Mouse (Mus musculus) gastrocnemius, postnatal 10 days (tissue): ENCODE data around the gene Aoc3. TPM values are rescaled to one million over a fixed set of nuclear protein-coding genes. Genes with fewer than 3 reads are reported as not detected.
"Not testable (repeated sequence)": the region's sequence is repeated elsewhere in the genome, so short reads cannot be mapped to it uniquely, and the experiment has no call there.

Experiments used
- DNase-seq: peaks from one replicate; pipeline ENCODE4 v3.0.0; 2021; ENCODE audit warnings: mixed read lengths
- microRNA-seq, 2 experiments: library from miRNA; unstranded; fragments of <30 nt; microRNA quantifications; one replicate each; pipeline ENCODE4 v1.2.0; 2021
- total RNA-seq, 2 experiments: library from RNA; stranded (reverse); gene quantifications; 2 replicates each; pipeline ENCODE4 v1.2.3; 2021

Aoc3 gene
- total RNA-seq, 2 experiments from 2014 or later = 25.2 to 31.0 TPM

DNA sequence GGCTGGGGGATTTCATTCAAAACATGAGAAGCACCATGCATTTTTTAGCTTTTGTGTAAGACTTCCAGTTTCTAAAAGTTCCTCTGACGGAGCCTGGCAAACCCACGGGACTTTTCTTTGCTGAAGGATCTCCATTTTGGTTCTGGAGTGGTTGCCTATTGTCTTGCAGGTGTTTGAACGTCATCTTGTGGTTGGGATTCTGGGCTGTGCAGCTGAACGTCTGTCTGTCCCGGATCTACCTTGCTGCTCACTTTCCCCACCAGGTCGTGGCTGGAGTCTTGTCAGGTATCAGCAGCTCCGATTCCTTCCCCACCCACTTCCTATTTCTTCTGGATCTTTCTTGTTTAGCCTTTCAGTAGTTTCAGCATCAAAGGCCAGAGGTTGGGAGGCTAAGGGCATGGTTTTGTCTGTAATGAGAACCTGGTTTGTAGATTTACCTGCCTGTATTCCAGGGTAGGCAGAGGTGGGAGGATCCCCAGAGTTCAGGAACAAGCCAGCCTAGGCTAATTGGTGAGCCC, 44.1 kb downstream of the Aoc3 start:
- no peak for DNase-seq

DNA sequence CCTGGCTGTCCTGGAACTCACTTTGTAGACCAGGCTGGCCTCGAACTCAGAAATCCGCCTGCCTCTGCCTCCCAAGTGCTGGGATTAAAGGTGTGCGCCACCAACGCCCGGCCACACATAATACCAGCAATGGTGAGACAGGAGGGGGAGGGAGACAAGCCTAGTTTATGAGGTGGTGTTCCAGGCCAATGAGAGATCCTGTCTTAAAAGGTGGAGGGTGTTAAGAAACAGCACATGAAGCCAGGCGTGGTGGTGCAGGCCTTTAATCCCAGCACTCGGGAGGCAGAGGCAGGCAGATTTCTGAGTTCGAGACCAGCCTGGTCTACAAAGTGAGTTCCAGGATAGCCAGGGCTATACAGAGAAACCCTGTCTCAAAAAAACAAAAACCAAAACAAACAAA, 47.8 kb downstream of the Aoc3 start:
- not testable (repeated sequence) for DNase-seq

DNA sequence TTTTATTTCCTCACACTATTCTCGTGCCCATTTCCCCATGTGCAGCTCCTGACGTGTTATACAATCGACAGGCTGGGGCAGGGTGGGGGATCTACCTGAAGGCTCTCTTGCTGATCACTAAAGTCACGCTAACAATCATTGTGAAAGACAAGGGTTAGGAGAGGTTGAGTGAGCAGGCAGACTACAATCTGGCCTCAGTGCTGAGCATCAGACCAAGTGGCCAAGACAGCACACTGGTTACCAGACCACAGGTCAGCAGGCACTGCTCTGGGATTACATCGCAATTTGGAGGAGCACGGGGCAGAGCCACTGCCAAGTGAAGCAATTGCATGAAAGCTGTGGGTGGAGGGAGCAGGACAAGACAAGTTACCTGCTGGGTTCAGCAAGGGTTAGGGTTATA, 48.5 kb downstream of the Aoc3 start:
- DNase-seq = no peak

DNA sequence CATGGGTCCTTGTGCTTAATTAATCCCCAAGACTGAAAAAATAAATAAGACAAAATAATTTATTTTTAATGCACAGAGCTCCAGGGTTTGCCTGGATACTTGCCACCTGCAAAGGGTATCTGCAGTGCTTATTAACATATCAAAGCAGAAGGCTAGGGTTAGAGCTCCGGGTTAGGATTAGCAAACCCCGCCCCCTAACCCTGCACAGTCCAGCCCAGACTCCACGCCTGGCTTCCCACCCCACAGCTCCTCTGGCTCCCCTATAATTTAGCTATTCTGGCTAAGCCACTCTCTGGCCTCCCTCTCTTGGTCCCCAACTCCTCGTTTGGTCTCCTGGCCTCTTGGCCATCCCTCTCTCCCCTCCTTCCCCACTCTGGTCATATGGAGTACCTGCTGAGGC, 51.4 kb downstream of the Aoc3 start:
- no peak for DNase-seq

Small RNA genes within 50 kb of the gene (microRNA-seq; reads per million reads assigned to microRNA genes)
- 0 reads per million in 2 experiments for gene Gm25593

Other genes starting within 250 kb of the Aoc3 start
- gene Coasy, start 248.0 kb upstream of the Aoc3 start, total RNA-seq = 10 to 100 TPM; 10.7 to 11.7 TPM
- gene Mlx, start 243.3 kb upstream of the Aoc3 start, total RNA-seq = 10 to 100 TPM; 10.7 to 12.2 TPM
- gene Psmc3ip, start 235.2 kb upstream of the Aoc3 start, total RNA-seq = 1 to 10 TPM; 2.8 to 4.0 TPM
- 10 to 100 TPM; 37.3 to 37.5 TPM for gene Retreg3, start 210.7 kb upstream of the Aoc3 start, total RNA-seq
- 10 to 100 TPM; 37.4 to 39.0 TPM for gene Tubg1, start 210.7 kb upstream of the Aoc3 start, total RNA-seq
- 1 to 10 TPM; 5.5 to 6.3 TPM for gene Tubg2, start 174.7 kb upstream of the Aoc3 start, total RNA-seq
- 1 to 10 TPM; 4.2 to 4.3 TPM for gene Cntnap1, start 160.1 kb upstream of the Aoc3 start, total RNA-seq
- 10 to 100 TPM; 33.2 to 36.7 TPM for gene Plekhh3, start 159.3 kb upstream of the Aoc3 start, total RNA-seq
- gene Ccr10, start 155.2 kb upstream of the Aoc3 start, total RNA-seq = not detected
- gene Ezh1, start 104.1 kb upstream of the Aoc3 start, total RNA-seq = 10 to 100 TPM; 17.2 to 17.7 TPM
- gene Ramp2, start 84.6 kb upstream of the Aoc3 start, total RNA-seq = 10 to 100 TPM; 70.5 to 72.8 TPM
- gene Vps25, start 76.9 kb upstream of the Aoc3 start, total RNA-seq = 10 to 100 TPM; 40.1 to 44.3 TPM
- gene Wnk4, start 70.0 kb upstream of the Aoc3 start, total RNA-seq = 1 to 10 TPM in 1 of 2 experiments, under 1 TPM in 1; 0.35 to 1.4 TPM
- gene Cntd1, start 51.6 kb upstream of the Aoc3 start, total RNA-seq = under 1 TPM; 0.14 to 0.18 TPM
- gene Coa3, start 51.5 kb upstream of the Aoc3 start, total RNA-seq = 10 to 100 TPM; 66.3 to 74.5 TPM
- gene Becn1, start 28.3 kb upstream of the Aoc3 start, total RNA-seq = 10 to 100 TPM; 74.5 to 76.9 TPM
- 10 to 100 TPM; 72.4 TPM for gene Psme3, start 14.4 kb upstream of the Aoc3 start, total RNA-seq
- gene Aoc2, start 5.5 kb upstream of the Aoc3 start, total RNA-seq = 1 to 10 TPM; 1.7 to 2.3 TPM
- gene G6pc, start 37.0 kb downstream of the Aoc3 start, total RNA-seq = under 1 TPM in 1 of 2 experiments, not detected in 1; 0.14 TPM
- gene Aarsd1, start 87.0 kb downstream of the Aoc3 start, total RNA-seq = 10 to 100 TPM; 17.4 to 17.6 TPM
- gene Gm27029, start 94.2 kb downstream of the Aoc3 start, total RNA-seq = 1 to 10 TPM; 3.5 to 5.2 TPM
- 1 to 10 TPM; 6.5 to 6.8 TPM for gene Rundc1, start 94.5 kb downstream of the Aoc3 start, total RNA-seq
- gene Ptges3l, start 94.7 kb downstream of the Aoc3 start, total RNA-seq = 100 to 1,000 TPM in 1 of 2 experiments, 10 to 100 TPM in 1; 90.6 to 101 TPM
- 10 to 100 TPM; 55.9 to 84.8 TPM for gene Rpl27, start 111.7 kb downstream of the Aoc3 start, total RNA-seq
- 1 to 10 TPM; 6.6 to 7.2 TPM for gene Ifi35, start 117.8 kb downstream of the Aoc3 start, total RNA-seq
- gene Rnd2, start 134.4 kb downstream of the Aoc3 start, total RNA-seq = 1 to 10 TPM; 5.0 to 5.8 TPM
- 10 to 100 TPM; 39.4 to 50.2 TPM for gene Vat1, start 135.6 kb downstream of the Aoc3 start, total RNA-seq
- gene Brca1, start 221.3 kb downstream of the Aoc3 start, total RNA-seq = 1 to 10 TPM; 1.9 to 4.6 TPM
- gene Nbr1, start 221.5 kb downstream of the Aoc3 start, total RNA-seq = 10 to 100 TPM; 73.1 to 81.8 TPM